Mouse (Mus musculus) embryonic facial prominence, embryonic 15.5 days (tissue): Measurements from ENCODE around the gene Snrnp70. TPM values are rescaled to one million over a fixed set of nuclear protein-coding genes. Genes with fewer than 3 reads are reported as not detected.

ENCODE experiments used
- ATAC-seq: fragments of 200-750 bp; cut with Nextera tagmentation; 2 replicates; pipeline ENCODE4 v1.8.0; 2017; ENCODE audit warnings: low read depth, moderate TSS enrichment; ENCODE audit not compliant: insufficient number of reproducible peaks, low FRiP score, low TSS enrichment
- H3K27ac ChIP-seq: fragments of 300-500 bp; sonication (generic); replicated peaks from 2 replicates; pipeline ENCODE4 v1.5.1; 2015; ENCODE audit warnings: mild to moderate bottlenecking, inconsistent platforms
- H3K27me3 ChIP-seq: fragments of 300-500 bp; sonication (generic); 2 replicates; pipeline ENCODE4 v1.6.1; 2015; ENCODE audit warnings: inconsistent platforms
- H3K36me3 ChIP-seq: fragments of 300-500 bp; sonication (generic); 2 replicates; pipeline ENCODE4 v1.6.1; 2015; ENCODE audit warnings: mild to moderate bottlenecking, inconsistent platforms
- H3K4me1 ChIP-seq: fragments of 300-500 bp; sonication (generic); 2 replicates; pipeline ENCODE4 v1.6.1; 2015; ENCODE audit warnings: inconsistent platforms
- H3K4me2 ChIP-seq: fragments of 300-500 bp; sonication (generic); replicated peaks from 2 replicates; pipeline ENCODE4 v1.6.1; 2015; ENCODE audit warnings: mild to moderate bottlenecking, inconsistent platforms
- H3K4me3 ChIP-seq: fragments of 300-500 bp; sonication (generic); replicated peaks from 2 replicates; pipeline ENCODE4 v1.5.1; 2015; ENCODE audit warnings: mild to moderate bottlenecking, inconsistent platforms
- H3K9ac ChIP-seq: fragments of 300-500 bp; sonication (generic); 2 replicates; pipeline ENCODE4 v1.6.1; 2015; ENCODE audit warnings: inconsistent platforms
- H3K9me3 ChIP-seq: fragments of 300-500 bp; sonication (generic); replicated peaks from 2 replicates; pipeline ENCODE4 v1.6.1; 2016; ENCODE audit warnings: inconsistent platforms
- WGBS: fragments of 180-500 bp; shearing (Covaris S2); methylation state at CpG from one replicate; pipeline ENCODE4 v1.1.7; 2015; 5-methylcytosine and 5-hydroxymethylcytosine counted together
- polyA plus RNA-seq: library from polyadenylated mRNA; unstranded; fragments of >200 nt; fragmentation: Nextera tagmentation; extraction: Ambion mirVana; gene quantifications from 2 replicates; pipeline ENCODE4 v1.2.1, GENCODE M21; 2015

The Snrnp70 gene
- polyA plus RNA-seq, 1 experiment from 2014 or later = 212 TPM

DNA sequence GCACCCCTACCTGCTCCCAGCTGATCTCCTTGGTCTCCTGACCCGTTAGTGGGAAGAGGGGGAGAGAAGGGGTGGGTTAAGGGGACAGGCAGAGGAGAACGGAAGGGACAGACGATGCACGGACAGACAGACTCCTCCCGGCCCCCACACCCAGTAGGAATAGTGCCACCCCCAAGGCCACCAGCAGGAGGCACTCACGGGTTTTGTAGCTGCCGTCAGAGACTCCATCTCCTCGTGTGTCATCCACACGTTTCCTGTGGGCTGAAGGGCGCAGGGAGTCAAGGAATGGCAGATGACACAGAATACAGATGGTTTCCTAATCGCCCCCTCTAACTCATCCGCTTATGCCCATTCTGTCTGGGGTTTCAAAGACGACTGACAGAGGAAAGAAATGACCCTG lies 52.0 kb downstream of the Snrnp70 start:
- 19% methylated on average over 13 of the region's 13 CpGs for WGBS
- Histone ChIP-seq H3K4me1 (peaks cover 30% of the 10 kb centered on the region), H3K27ac (no peak overlapping the region), H3K9ac (no peak overlapping the region), H3K4me3 (no peak overlapping the region), H3K4me2 (no peak overlapping the region), H3K36me3 (no peaks in the 10 kb centered on the region), H3K9me3 (no peaks in the 10 kb centered on the region), H3K27me3 (no peaks in the 10 kb centered on the region)
- no peak for ATAC-seq

DNA sequence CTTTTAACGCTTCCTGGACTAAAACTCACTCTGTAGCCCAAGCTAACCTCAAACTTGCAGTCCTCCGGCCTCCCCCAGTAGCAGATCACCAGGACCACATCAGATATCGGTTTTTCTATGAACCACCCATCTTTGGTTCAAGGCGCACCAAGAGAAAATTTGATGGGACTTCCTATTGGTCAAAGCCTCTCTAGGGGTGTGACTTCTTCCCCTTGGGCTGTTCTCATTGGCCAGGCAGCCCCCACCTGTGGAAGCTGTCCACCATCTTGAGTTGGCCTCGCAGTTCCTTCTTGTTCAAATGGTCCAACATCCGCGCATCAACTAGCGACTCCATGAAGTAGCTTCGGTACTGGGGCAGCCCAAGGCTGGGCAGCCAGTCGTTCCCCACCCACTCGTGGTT lies 53.5 kb downstream of the Snrnp70 start:
- H3K4me2 ChIP-seq = no peak overlapping the region
- H3K27ac ChIP-seq = no peak overlapping the region
- no peaks in the 10 kb centered on the region for H3K27me3 ChIP-seq
- H3K9me3 ChIP-seq = no peaks in the 10 kb centered on the region
- no peak overlapping the region for H3K4me3 ChIP-seq
- H3K36me3 ChIP-seq = no peaks in the 10 kb centered on the region
- H3K9ac ChIP-seq = no peak overlapping the region
- H3K4me1 ChIP-seq = peaks cover 45% of the 10 kb centered on the region
- 91% methylated on average over 11 of the region's 11 CpGs for WGBS
- no peak for ATAC-seq

DNA sequence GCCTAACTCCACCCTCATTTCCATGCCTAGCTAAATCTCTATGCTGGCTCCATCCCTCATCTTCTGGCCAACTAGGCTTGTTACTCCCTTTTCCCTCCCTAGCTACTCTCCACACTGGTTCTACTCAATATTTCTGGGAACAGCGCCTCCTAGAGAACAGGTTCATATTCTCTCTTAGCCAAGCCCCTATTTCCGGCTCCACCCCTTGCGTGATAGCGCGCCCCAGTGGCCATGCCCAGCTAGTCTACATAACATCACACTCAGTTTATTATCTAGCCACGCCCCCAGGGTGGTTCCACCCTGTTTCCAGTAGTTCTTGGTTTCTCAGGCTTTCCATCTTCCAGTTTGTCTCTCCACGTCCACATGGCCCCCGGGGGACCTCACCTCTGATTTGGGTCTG lies 54.2 kb downstream of the Snrnp70 start:
- no peak overlapping the region for H3K9ac ChIP-seq
- H3K4me2 ChIP-seq = peak overlapping the region; percentile 89
- WGBS = 6% methylated on average over 8 of the region's 8 CpGs
- no peaks in the 10 kb centered on the region for H3K9me3 ChIP-seq
- H3K27ac ChIP-seq = peak overlapping the region; percentile 53
- H3K27me3 ChIP-seq = no peaks in the 10 kb centered on the region
- no peaks in the 10 kb centered on the region for H3K36me3 ChIP-seq
- peaks cover 45% of the 10 kb centered on the region for H3K4me1 ChIP-seq
- ATAC-seq = no peak
- H3K4me3 ChIP-seq = peak overlapping the region; percentile 53; the same call in 1 of the 2 replicates

DNA sequence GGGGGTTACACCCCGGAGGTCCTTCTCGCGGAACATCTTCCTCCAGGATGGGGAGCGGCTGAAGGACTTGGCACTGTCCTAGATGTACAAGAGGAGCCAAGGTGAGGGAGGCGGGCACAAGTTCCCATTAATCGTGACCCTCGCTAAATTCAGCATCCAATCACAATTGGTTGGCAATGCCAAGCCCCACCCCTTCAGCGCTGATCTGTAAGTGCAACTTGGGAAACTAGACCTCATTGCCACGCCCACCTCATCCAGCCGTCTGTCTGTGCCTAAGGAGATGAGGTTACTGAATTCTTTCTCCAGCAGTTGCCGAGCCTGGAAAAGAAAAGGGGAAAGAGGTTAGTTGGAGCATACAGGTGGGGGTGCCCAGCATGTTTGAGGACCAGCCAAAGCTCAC lies 54.9 kb downstream of the Snrnp70 start:
- peak overlapping the region; percentile 53 for H3K27ac ChIP-seq
- H3K4me3 ChIP-seq = peak overlapping the region; percentile 53
- no peaks in the 10 kb centered on the region for H3K36me3 ChIP-seq
- H3K4me1 ChIP-seq = peaks cover 45% of the 10 kb centered on the region
- no peaks in the 10 kb centered on the region for H3K27me3 ChIP-seq
- H3K9ac ChIP-seq = peak overlapping the region; percentile 60; the same call in 1 of the 2 replicates
- peak; percentile 4; the same call in 1 of the 2 replicates for ATAC-seq
- WGBS = 3% methylated on average over 11 of the region's 11 CpGs
- no peaks in the 10 kb centered on the region for H3K9me3 ChIP-seq
- H3K4me2 ChIP-seq = peak overlapping the region; percentile 89

DNA sequence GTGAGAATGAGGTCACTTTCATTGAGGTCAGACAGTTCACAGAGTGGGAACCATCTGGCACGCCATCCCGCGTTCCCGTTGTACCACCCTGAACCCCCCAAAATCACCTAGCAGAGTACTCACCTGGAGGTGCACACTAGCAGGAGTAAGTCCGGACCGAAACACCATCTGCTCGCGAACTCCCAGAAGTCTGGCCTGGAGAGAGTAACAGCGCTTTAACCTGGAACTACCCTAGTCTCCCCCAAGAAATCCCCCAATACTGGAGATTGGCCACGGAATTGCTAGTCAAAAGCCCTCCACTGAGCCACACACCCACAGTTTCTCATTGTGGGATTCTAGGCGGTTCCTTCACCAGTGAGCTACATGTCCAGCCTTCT lies 55.5 kb downstream of the Snrnp70 start:
- H3K9ac ChIP-seq = peak overlapping the region; percentile 60
- H3K27me3 ChIP-seq = no peaks in the 10 kb centered on the region
- no peaks in the 10 kb centered on the region for H3K36me3 ChIP-seq
- peaks cover 47% of the 10 kb centered on the region for H3K4me1 ChIP-seq
- H3K4me2 ChIP-seq = peak overlapping the region; percentile 89
- H3K4me3 ChIP-seq = peak overlapping the region; percentile 53
- no peaks in the 10 kb centered on the region for H3K9me3 ChIP-seq
- 0 out of 2 replicates have a peak overlapping the region, but pooled peaks have one; percentile 22 for H3K27ac ChIP-seq
- WGBS = 2% methylated on average over 11 of the region's 11 CpGs
- no peak for ATAC-seq

DNA sequence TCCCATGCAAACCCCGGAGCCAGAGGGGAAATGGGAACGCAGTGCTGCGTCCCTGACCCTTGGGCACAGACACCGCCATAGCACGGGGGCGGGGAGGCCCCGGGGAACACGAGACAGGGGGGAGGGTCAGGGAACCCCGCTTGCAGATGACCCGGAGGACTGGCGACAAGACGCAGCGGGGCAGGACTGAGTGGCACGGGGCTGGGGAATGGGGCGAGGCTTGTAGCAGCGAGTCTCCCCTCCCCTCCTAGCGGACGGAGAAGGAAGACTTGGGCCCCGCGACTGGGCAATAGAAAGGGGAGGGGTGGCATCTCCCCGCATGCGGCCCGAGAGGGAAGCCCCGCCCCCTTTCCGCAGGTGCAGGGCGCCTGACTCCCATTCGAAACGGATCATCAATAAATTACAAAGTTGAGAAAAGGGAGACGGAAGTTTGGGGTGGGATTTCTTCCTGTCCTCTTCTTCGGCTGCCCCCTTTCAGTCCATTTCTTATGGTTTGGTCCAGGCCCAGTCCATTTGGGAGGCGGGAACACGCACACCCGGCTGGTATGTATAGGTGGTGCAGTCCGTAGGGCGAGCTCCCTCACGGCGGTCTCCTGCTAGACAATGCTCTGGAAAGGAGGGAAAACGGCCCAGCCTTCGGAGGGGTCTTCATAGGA lies 56.0 kb downstream of the Snrnp70 start:
- under 1% methylated on average over 36 of the region's 39 CpGs for WGBS
- peak overlapping the region; percentile 89 for H3K4me2 ChIP-seq

DNA sequence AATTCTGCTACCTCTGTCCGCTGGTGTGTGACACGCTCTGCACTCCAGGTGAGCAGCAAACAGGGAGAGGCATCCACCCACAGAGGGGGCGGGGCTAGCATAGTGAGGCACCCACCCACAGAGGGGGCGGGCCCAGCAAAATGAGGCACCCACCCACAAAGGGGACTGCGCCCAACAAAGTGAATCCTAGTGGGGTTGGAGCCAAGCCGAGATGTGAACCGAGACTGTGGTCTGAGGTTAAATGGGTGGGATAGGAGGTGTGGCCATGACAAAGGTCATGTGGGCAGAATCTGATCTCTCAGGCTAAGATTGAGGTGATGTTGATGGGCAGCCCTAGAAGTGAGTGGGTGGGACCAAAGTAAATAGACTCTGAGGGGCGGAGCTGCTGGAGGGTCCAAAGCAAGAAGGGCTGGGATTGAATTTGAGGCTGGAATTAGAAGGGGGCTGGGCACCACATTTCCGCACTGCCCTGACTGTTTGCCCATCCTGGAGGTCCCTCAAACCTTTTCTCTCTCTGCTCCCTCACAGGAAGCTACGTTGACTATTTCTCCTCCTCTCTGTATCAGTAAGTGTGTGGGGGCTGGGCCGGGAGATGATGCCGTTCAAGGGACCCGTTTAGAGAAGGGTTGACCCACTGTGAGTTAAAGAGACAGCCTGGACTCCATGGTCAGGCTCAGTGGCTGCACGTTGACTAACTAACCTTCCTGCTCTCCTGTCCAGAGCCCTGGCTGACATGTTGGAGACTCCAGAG lies 57.2 kb downstream of the Snrnp70 start:
- Histone ChIP-seq H3K4me2 (peak overlapping the region; percentile 89), H3K36me3 (no peaks in the 10 kb centered on the region), H3K4me3 (peak overlapping the region; percentile 53), H3K4me1 (peaks cover 58% of the 10 kb centered on the region), H3K27ac (peak overlapping the region; percentile 69), H3K27me3 (no peaks in the 10 kb centered on the region), H3K9ac (no peak overlapping the region), H3K9me3 (no peaks in the 10 kb centered on the region)
- 4% methylated on average over 14 of the region's 14 CpGs for WGBS
- 0 out of 2 replicates have a peak, but pooled peaks have one; percentile 15 for ATAC-seq

More for the DNA sequence above, 56.0 kb downstream of the Snrnp70 start:
- Histone ChIP-seq H3K9ac (peak overlapping the region; percentile 60), H3K4me3 (peak overlapping the region; percentile 53), H3K36me3 (no peaks in the 10 kb centered on the region), H3K27ac (peak overlapping the region; percentile 66), H3K4me1 (peaks cover 52% of the 10 kb centered on the region), H3K9me3 (no peaks in the 10 kb centered on the region), H3K27me3 (no peaks in the 10 kb centered on the region)
- peak; percentile 65 for ATAC-seq

DNA sequence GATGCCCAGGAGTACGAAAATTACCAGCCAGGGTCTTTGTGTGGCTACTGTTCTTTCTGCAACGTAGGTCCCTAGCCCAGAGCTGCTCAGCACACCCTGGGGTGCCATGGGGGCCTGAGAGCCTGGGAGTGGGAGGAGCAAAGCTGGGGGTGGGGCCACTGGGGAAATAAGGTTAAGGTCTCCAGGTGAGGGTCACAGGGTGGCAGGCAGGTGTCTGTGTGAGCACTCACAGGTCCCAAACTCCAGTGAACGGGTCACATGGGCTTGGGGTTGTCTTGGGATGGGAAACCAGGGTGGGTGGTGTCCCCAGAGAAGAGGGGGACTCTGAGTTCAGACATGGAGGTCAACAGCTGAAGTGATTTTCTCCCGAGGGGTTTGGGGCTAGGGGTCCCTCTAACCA lies 58.1 kb downstream of the Snrnp70 start:
- ATAC-seq = no peak
- Histone ChIP-seq H3K4me2 (peak overlapping the region; percentile 89), H3K9me3 (no peaks in the 10 kb centered on the region), H3K27me3 (no peaks in the 10 kb centered on the region), H3K4me1 (peaks cover 65% of the 10 kb centered on the region), H3K36me3 (no peaks in the 10 kb centered on the region), H3K4me3 (peak overlapping the region; percentile 53), H3K9ac (no peak overlapping the region), H3K27ac (no peak overlapping the region)
- 9% methylated on average over 4 of the region's 4 CpGs for WGBS

DNA sequence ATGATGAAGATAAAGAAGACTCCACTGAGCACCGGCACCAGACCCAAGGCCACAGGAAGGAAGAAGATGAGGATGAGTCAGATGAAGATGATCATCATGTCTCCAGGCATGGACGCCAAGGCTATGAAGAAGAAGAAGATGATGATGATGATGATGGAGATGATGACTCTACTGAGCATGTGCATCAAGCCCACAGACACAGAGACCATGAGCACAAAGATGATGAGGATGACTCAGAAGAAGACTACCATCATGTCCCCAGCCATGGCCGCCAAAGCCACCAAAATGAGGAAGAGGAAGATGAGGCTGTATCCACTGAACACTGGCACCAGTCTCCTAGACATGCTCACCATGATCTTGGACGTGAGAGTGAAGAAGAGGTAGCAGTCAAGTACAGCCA lies 59.2 kb downstream of the Snrnp70 start:
- H3K4me2 ChIP-seq = no peak overlapping the region
- no peaks in the 10 kb centered on the region for H3K27me3 ChIP-seq
- peaks cover 73% of the 10 kb centered on the region for H3K4me1 ChIP-seq
- ATAC-seq = no peak
- no peaks in the 10 kb centered on the region for H3K36me3 ChIP-seq
- no peak overlapping the region for H3K9ac ChIP-seq
- H3K9me3 ChIP-seq = no peaks in the 10 kb centered on the region
- H3K4me3 ChIP-seq = no peak overlapping the region
- WGBS = 90% methylated on average over 4 of the region's 4 CpGs
- H3K27ac ChIP-seq = no peak overlapping the region

DNA sequence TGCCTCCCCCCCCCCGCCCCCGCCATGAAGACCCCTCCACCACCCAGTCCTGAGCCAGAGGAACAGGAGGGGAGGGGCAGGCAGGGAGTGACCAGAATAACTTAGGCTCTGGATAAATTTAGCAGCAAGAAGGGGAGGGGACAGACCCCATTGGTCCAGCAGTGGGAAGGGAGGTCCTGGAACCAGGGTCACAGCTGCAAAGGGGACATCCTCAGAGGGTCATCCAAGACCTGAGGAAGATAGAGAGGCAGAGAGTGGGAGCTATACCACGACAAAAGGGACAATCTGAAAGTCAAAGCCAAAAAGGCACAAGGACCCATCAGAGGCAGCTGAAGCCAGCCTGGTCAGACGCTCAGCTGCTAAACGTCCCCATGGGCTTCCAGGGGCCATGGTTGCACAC lies 60.5 kb downstream of the Snrnp70 start, which contains the start of gene Hrc:
Hrc (plus strand) TSS at position 235 of the 400 bp plus-strand sequence.
- no peaks in the 10 kb centered on the region for H3K36me3 ChIP-seq
- WGBS = 25% methylated on average over 5 of the region's 5 CpGs
- H3K4me2 ChIP-seq = peak within 1 kb of the TSS; percentile 91
- peak within 1 kb of the TSS; percentile 16; the same call in 1 of the 2 replicates for H3K9ac ChIP-seq
- no peak for ATAC-seq
- peak within 1 kb of the TSS; percentile 77 for H3K4me3 ChIP-seq
- no peaks in the 10 kb centered on the region for H3K27me3 ChIP-seq
- H3K27ac ChIP-seq = peak within 1 kb of the TSS; percentile 95
- H3K9me3 ChIP-seq = no peaks in the 10 kb centered on the region
- peaks cover 60% of the 10 kb centered on the region for H3K4me1 ChIP-seq

DNA sequence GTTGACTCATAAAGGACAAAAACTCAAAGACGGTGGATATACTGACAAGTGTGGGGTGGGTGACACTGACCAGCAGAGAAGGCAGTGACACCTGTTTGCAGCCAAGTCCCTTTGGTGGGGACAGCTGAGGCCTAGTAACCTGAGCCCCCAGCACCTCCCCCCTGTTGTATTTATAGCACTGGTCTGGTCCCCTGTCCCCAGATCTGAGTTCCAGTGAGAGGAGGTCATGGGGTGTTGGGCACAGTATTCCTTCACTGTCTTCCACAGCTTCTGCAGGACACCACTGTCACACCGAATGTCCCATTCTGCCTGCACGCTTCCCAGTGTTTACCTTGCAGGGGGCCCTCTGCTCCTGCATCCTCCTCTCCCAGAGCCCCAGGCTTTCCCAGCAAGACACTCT lies 60.9 kb downstream of the Snrnp70 start:
- H3K9ac ChIP-seq = no peak overlapping the region
- no peaks in the 10 kb centered on the region for H3K9me3 ChIP-seq
- 21% methylated on average over 3 of the region's 3 CpGs for WGBS
- peak; percentile 9; the same call in 1 of the 2 replicates for ATAC-seq
- no peaks in the 10 kb centered on the region for H3K36me3 ChIP-seq
- H3K4me3 ChIP-seq = no peak overlapping the region
- 0 out of 2 replicates have a peak overlapping the region, but pooled peaks have one; percentile 12 for H3K4me2 ChIP-seq
- peaks cover 56% of the 10 kb centered on the region for H3K4me1 ChIP-seq
- H3K27ac ChIP-seq = peak overlapping the region; percentile 95
- H3K27me3 ChIP-seq = no peaks in the 10 kb centered on the region
